Mouse (Mus musculus) MEL (cell line): ENCODE measurements at regions not wholly inside any gene's neighbourhood (a gene's known extent, or its start where the extent isn't known, plus 50 kb on each side); places are given as distances from the start of the nearest gene placed in this dataset.

Experiments
- CTCF ChIP-seq, 3 experiments: IDR thresholded peaks in 2 of 3; conservative IDR thresholded peaks in 1 of 3; 2 replicates each; pipeline ENCODE4 v1.5.1; 2011 to 2012; ENCODE audit warnings: low read length in 3 of 3, low read depth in 2 of 3, mild to moderate bottlenecking in 2 of 3, improper control_type of control experiment in 1 of 3, inconsistent platforms in 1 of 3, mixed read lengths in 1 of 3, moderate library complexity in 1 of 3; ENCODE audit not compliant: control insufficient read depth in 1 of 3, insufficient read depth in 1 of 3, poor library complexity in 1 of 3, severe bottlenecking in 1 of 3
- GATA1 ChIP-seq: IDR thresholded peaks from 2 replicates; pipeline ENCODE4 v1.6.1; 2011; ENCODE audit warnings: low read depth, low read length, improper control_type of control experiment
- HCFC1 ChIP-seq: IDR thresholded peaks from 2 replicates; pipeline ENCODE4 v1.6.1; 2012; ENCODE audit warnings: low read depth, mild to moderate bottlenecking, inconsistent platforms, low read length, improper control_type of control experiment, moderate library complexity
- USF2 ChIP-seq, 2 experiments: IDR thresholded peaks; 2 replicates each; pipeline ENCODE4 v1.6.1; 2011 to 2012; ENCODE audit warnings: improper control_type of control experiment in 2 of 2, low read length in 2 of 2, borderline replicate concordance in 1 of 2, inconsistent platforms in 1 of 2, low read depth in 1 of 2, mild to moderate bottlenecking in 1 of 2; ENCODE audit not compliant: insufficient read depth in 1 of 2

GRCm38 (mm10) chr16:9139405-9139804, 309.5 kb downstream of the 1810013L24Rik start:
- no peak for TF ChIP-seq USF2 (IDR thresholded peaks at IDR 0.05; ENCODE audit: borderline replicate concordance in 1 of 2, insufficient read depth in 1 of 2, low read depth in 1 of 2, low read length in 2 of 2)
- no peak for TF ChIP-seq HCFC1
- no peak for TF ChIP-seq GATA1
- no peak for TF ChIP-seq CTCF (IDR thresholded peaks at IDR 0.05 in 2 of 3, conservative IDR thresholded peaks at IDR 0.05 in 1 of 3; ENCODE audit: control insufficient read depth in 1 of 3, insufficient read depth in 1 of 3, low read depth in 2 of 3, low read length in 3 of 3, poor library complexity in 1 of 3, severe bottlenecking in 1 of 3)
